Mouse (Mus musculus) kidney, adult 8-10 months (tissue): Measurements from ENCODE around the gene Klf6.

Experiments
- DNase-seq, 2 experiments: peaks; one replicate each; pipeline ENCODE4 v3.0.0; 2022

Klf6 gene

GRCm38 (mm10) chr13:5913201-5913600, 51.9 kb downstream of the Klf6 start:
- DNase-seq: no peak

GRCm38 (mm10) chr13:5917360-5917759, 56.1 kb downstream of the Klf6 start:
- no peak for DNase-seq

- no peak for DNase-seq
These were observed 58.7 kb downstream of the Klf6 start for GRCm38 (mm10) chr13:5919966-5920365.
